Mouse (Mus musculus) limb, embryonic 11.5 days (tissue): Measurements from ENCODE around the gene Ascl5. TPM values are rescaled to one million over a fixed set of nuclear protein-coding genes. Genes with fewer than 3 reads are reported as not detected.
A peak's percentile ranks its signal among the peaks of the same experiment; 100 is the strongest.

Experiments used
- ATAC-seq: fragments of 200-750 bp; cut with Nextera tagmentation; 2 replicates; pipeline ENCODE4 v1.8.0; 2017; ENCODE audit warnings: low read depth; ENCODE audit not compliant: insufficient number of reproducible peaks, low FRiP score, low TSS enrichment
- DNase-seq: peaks from one replicate; pipeline ENCODE4 v3.0.0-alpha.2; 2015; ENCODE audit warnings: low spot score
- H3K27ac ChIP-seq: fragments of 300-500 bp; sonication (generic); replicated peaks from 2 replicates; pipeline ENCODE4 v1.5.1; 2014; ENCODE audit warnings: low read depth, mild to moderate bottlenecking, low read length
- H3K27me3 ChIP-seq: fragments of 300-500 bp; sonication (generic); 2 replicates; pipeline ENCODE4 v1.6.1; 2014; ENCODE audit warnings: mild to moderate bottlenecking, low read length, mixed read lengths; ENCODE audit not compliant: control insufficient read depth, insufficient read depth
- H3K36me3 ChIP-seq: fragments of 300-500 bp; sonication (generic); 2 replicates; pipeline ENCODE4 v1.6.1; 2014; ENCODE audit warnings: mild to moderate bottlenecking, low read length, moderate library complexity, mixed read lengths; ENCODE audit not compliant: control insufficient read depth, insufficient read depth
- H3K4me1 ChIP-seq: fragments of 300-500 bp; sonication (generic); 2 replicates; pipeline ENCODE4 v1.6.1; 2014; ENCODE audit warnings: low read length, mixed read lengths; ENCODE audit not compliant: control insufficient read depth, insufficient read depth
- H3K4me2 ChIP-seq: fragments of 300-500 bp; sonication (generic); 2 replicates; pipeline ENCODE4 v1.6.1; 2014; ENCODE audit warnings: low read depth, mild to moderate bottlenecking, moderate library complexity; ENCODE audit not compliant: severe bottlenecking
- H3K4me3 ChIP-seq: fragments of 300-500 bp; sonication (generic); 2 replicates; pipeline ENCODE4 v1.5.1; 2014; ENCODE audit warnings: low read depth, low read length
- H3K9ac ChIP-seq: fragments of 300-500 bp; sonication (generic); 2 replicates; pipeline ENCODE4 v1.6.1; 2014; ENCODE audit warnings: mild to moderate bottlenecking, low read length
- H3K9me3 ChIP-seq: fragments of 300-500 bp; sonication (generic); 2 replicates; pipeline ENCODE4 v1.6.1; 2016; ENCODE audit warnings: low read length; ENCODE audit not compliant: control insufficient read depth
- WGBS: fragments of 180-500 bp; shearing (Covaris S2); extraction: QIAGEN DNeasy Blood & Tissue Kit; methylation state at CpG from one replicate; pipeline ENCODE4 v1.1.7; 2014; 5-methylcytosine and 5-hydroxymethylcytosine counted together
- polyA plus RNA-seq: library from polyadenylated mRNA; unstranded; fragments of >200 nt; fragmentation: Nextera tagmentation; extraction: Ambion mirVana; gene quantifications from 2 replicates; pipeline ENCODE4 v1.2.1, GENCODE M21; 2014

Ascl5 gene
- polyA plus RNA-seq, 1 experiment from 2014 or later = not detected

GRCm38 (mm10) chr1:136017307-136017706, 33.3 kb upstream of the Ascl5 start:
- H3K9ac ChIP-seq = no peak overlapping the region
- 0 out of 2 replicates have a peak overlapping the region, but pooled peaks have one; percentile 13 for H3K4me2 ChIP-seq
- DNase-seq (peak; percentile 48), ATAC-seq (peak; percentile 37; the same call in 1 of the 2 replicates)
- H3K27me3 ChIP-seq = no peaks in the 10 kb centered on the region
- H3K36me3 ChIP-seq = peaks cover 3% of the 10 kb centered on the region; the same call in 1 of the 2 replicates
- H3K4me1 ChIP-seq = 0 out of 2 replicates have a peak, but pooled peaks cover 2% of the 10 kb centered on the region
- H3K9me3 ChIP-seq = no peaks in the 10 kb centered on the region
- no peak overlapping the region for H3K27ac ChIP-seq
- 57% methylated on average over 2 of the region's 2 CpGs for WGBS
- H3K4me3 ChIP-seq = no peak overlapping the region

GRCm38 (mm10) chr1:136017907-136018313, 32.7 kb upstream of the Ascl5 start:
- Histone ChIP-seq H3K9ac (peak overlapping the region; percentile 81), H3K27me3 (no peaks in the 10 kb centered on the region), H3K4me1 (0 out of 2 replicates have a peak, but pooled peaks cover 2% of the 10 kb centered on the region), H3K4me2 (peak overlapping the region; percentile 74), H3K9me3 (no peaks in the 10 kb centered on the region), H3K36me3 (peaks cover 3% of the 10 kb centered on the region; the same call in 1 of the 2 replicates), H3K4me3 (peak overlapping the region; percentile 72), H3K27ac (0 out of 2 replicates have a peak overlapping the region, but pooled peaks have one; percentile 15)
- DNase-seq = peak; percentile 95
- peak; percentile 99 for ATAC-seq
- 0% methylated on average over 22 of the region's 22 CpGs for WGBS

- Histone ChIP-seq H3K4me3 (peak overlapping the region; percentile 72), H3K4me1 (0 out of 2 replicates have a peak, but pooled peaks cover 2% of the 10 kb centered on the region), H3K27ac (0 out of 2 replicates have a peak overlapping the region, but pooled peaks have one; percentile 15), H3K4me2 (peak overlapping the region; percentile 74), H3K36me3 (peaks cover 3% of the 10 kb centered on the region; the same call in 1 of the 2 replicates), H3K9me3 (no peaks in the 10 kb centered on the region), H3K27me3 (no peaks in the 10 kb centered on the region), H3K9ac (peak overlapping the region; percentile 81)
- ATAC-seq (peak; percentile 44), DNase-seq (peak; percentile 73)
- WGBS = 8% methylated on average over 24 of the region's 24 CpGs
These were observed 32.0 kb upstream of the Ascl5 start for GRCm38 (mm10) chr1:136018390-136019189.

- ATAC-seq (no peak), DNase-seq (peak; percentile 27)
- Histone ChIP-seq H3K27ac (peak overlapping the region; percentile 36; the same call in 1 of the 2 replicates), H3K4me1 (peaks cover 17% of the 10 kb centered on the region), H3K27me3 (no peaks in the 10 kb centered on the region), H3K9me3 (no peaks in the 10 kb centered on the region), H3K9ac (0 out of 2 replicates have a peak overlapping the region, but pooled peaks have one; percentile 27), H3K36me3 (peaks cover 35% of the 10 kb centered on the region), H3K4me2 (no peak overlapping the region), H3K4me3 (no peak overlapping the region)
- 44% methylated on average over 7 of the region's 7 CpGs for WGBS
These were observed 20.4 kb upstream of the Ascl5 start for GRCm38 (mm10) chr1:136030201-136030600.

- H3K4me3 ChIP-seq = no peak overlapping the region
- H3K27ac ChIP-seq = no peak overlapping the region
- DNase-seq = no peak
- no peaks in the 10 kb centered on the region for H3K27me3 ChIP-seq
- no peak overlapping the region for H3K4me2 ChIP-seq
- peaks cover 35% of the 10 kb centered on the region for H3K36me3 ChIP-seq
- no peak overlapping the region for H3K9ac ChIP-seq
- peaks cover 17% of the 10 kb centered on the region for H3K4me1 ChIP-seq
- no peak for ATAC-seq
- H3K9me3 ChIP-seq = no peaks in the 10 kb centered on the region
- WGBS = 74% methylated on average over 8 of the region's 8 CpGs
These were observed 18.9 kb upstream of the Ascl5 start for GRCm38 (mm10) chr1:136031697-136032096.

- Histone ChIP-seq H3K27me3 (no peaks in the 10 kb centered on the region), H3K27ac (no peak overlapping the region), H3K9me3 (no peaks in the 10 kb centered on the region), H3K36me3 (peaks cover 25% of the 10 kb centered on the region), H3K4me1 (peaks cover 17% of the 10 kb centered on the region), H3K9ac (no peak overlapping the region), H3K4me2 (no peak overlapping the region), H3K4me3 (no peak overlapping the region)
- 50% methylated on average over 7 of the region's 7 CpGs for WGBS
- ATAC-seq (no peak), DNase-seq (no peak)
These were observed 17.6 kb upstream of the Ascl5 start for GRCm38 (mm10) chr1:136032961-136033360.

GRCm38 (mm10) chr1:136038746-136039538, 11.7 kb upstream of the Ascl5 start:
- peaks cover 12% of the 10 kb centered on the region for H3K36me3 ChIP-seq
- 81% methylated on average over 5 of the region's 5 CpGs for WGBS

GRCm38 (mm10) chr1:136040452-136040851, 10.2 kb upstream of the Ascl5 start:
- H3K9me3 ChIP-seq = no peaks in the 10 kb centered on the region
- peak overlapping the region; percentile 10; the same call in 1 of the 2 replicates for H3K4me2 ChIP-seq
- DNase-seq = peak; percentile 36
- 0 out of 2 replicates have a peak, but pooled peaks cover 4% of the 10 kb centered on the region for H3K27me3 ChIP-seq
- WGBS = 10% methylated on average over 11 of the region's 11 CpGs
- no peak overlapping the region for H3K9ac ChIP-seq
- no peak overlapping the region for H3K27ac ChIP-seq
- ATAC-seq = no peak; the same call in 1 of the 2 replicates
- 0 out of 2 replicates have a peak, but pooled peaks cover 12% of the 10 kb centered on the region for H3K4me1 ChIP-seq
- peaks cover 2% of the 10 kb centered on the region; the same call in 1 of the 2 replicates for H3K36me3 ChIP-seq
- no peak overlapping the region for H3K4me3 ChIP-seq

More at GRCm38 (mm10) chr1:136038746-136039538, 11.7 kb upstream of the Ascl5 start:
- 0 out of 2 replicates have a peak, but pooled peaks cover 4% of the 10 kb centered on the region for H3K27me3 ChIP-seq
- H3K27ac ChIP-seq = no peak overlapping the region
- H3K4me3 ChIP-seq = no peak overlapping the region
- DNase-seq = no peak
- ATAC-seq = no peak
- H3K9me3 ChIP-seq = no peaks in the 10 kb centered on the region
- 0 out of 2 replicates have a peak, but pooled peaks cover 12% of the 10 kb centered on the region for H3K4me1 ChIP-seq
- H3K9ac ChIP-seq = no peak overlapping the region
- H3K4me2 ChIP-seq = no peak overlapping the region
